Mouse (Mus musculus): Measurements from ENCODE around the gene Tlr8. TPM values are rescaled to one million over a fixed set of nuclear protein-coding genes. Genes with fewer than 3 reads are reported as not detected.
"Not testable (repeated sequence)": the region's sequence is repeated elsewhere in the genome, so short reads cannot be mapped to it uniquely, and the experiment has no call there.

Gene Tlr8
- polyA plus RNA-seq (2014; fragmentation: Nextera tagmentation; extraction: Ambion mirVana), result 0.07 and 0.11 TPM in 2 replicates

GRCm38 (mm10) chrX:167264086-167264485 lies at the start of gene Tlr8:
Tlr8 (minus strand) TSS chrX:167264329.
- H3K27ac ChIP-seq (replicated peaks; ENCODE audit: low read depth, low read length), result no peak within 1 kb of the TSS
- DNase-seq (ENCODE audit: low spot score) (no peak), ATAC-seq (ENCODE audit: insufficient number of reproducible peaks, low FRiP score, low TSS enrichment, low read depth) (no peak)
- no peaks in the 10 kb centered on the region for H3K36me3 ChIP-seq (ENCODE audit: control insufficient read depth, insufficient read depth, low read length)
- no peak within 1 kb of the TSS for H3K9ac ChIP-seq (ENCODE audit: low read length)
- H3K4me1 ChIP-seq (ENCODE audit: control insufficient read depth, insufficient read depth, low read length), result no peaks in the 10 kb centered on the region
- WGBS, result 84% methylated on average over 4 of the region's 4 CpGs
- H3K4me2 ChIP-seq (ENCODE audit: low read depth, severe bottlenecking), result no peak within 1 kb of the TSS
- no peak within 1 kb of the TSS for H3K4me3 ChIP-seq (ENCODE audit: low read depth, low read length)
- H3K9me3 ChIP-seq (ENCODE audit: control insufficient read depth, low read length), result no peaks in the 10 kb centered on the region
- H3K27me3 ChIP-seq (ENCODE audit: control insufficient read depth, insufficient read depth, low read length), result peaks cover 3% of the 10 kb centered on the region; the same call in 1 of the 2 replicates

GRCm38 (mm10) chrX:167302061-167302460 lies 37.9 kb upstream of the Tlr8 start:
- H3K9me3 ChIP-seq (ENCODE audit: control insufficient read depth, low read length); H3K27me3 ChIP-seq (ENCODE audit: control insufficient read depth, insufficient read depth, low read length): not testable (repeated sequence)
- no CpG with 5 or more reads among the region's 1 CpGs for WGBS

GRCm38 (mm10) chrX:167276953-167277352 lies 12.8 kb upstream of the Tlr8 start:
- 29% methylated on average over 9 of the region's 9 CpGs for WGBS
- H3K9me3 ChIP-seq (ENCODE audit: control insufficient read depth, low read length), result no peaks in the 10 kb centered on the region
- peak; percentile 80 for DNase-seq (ENCODE audit: low spot score)
- H3K4me3 ChIP-seq (ENCODE audit: low read depth, low read length), result no peak overlapping the region
- H3K4me1 ChIP-seq (ENCODE audit: control insufficient read depth, insufficient read depth, low read length), result no peaks in the 10 kb centered on the region
- no peak overlapping the region for H3K9ac ChIP-seq (ENCODE audit: low read length)
- no peaks in the 10 kb centered on the region; the same call in 1 of the 2 replicates for H3K27me3 ChIP-seq (ENCODE audit: control insufficient read depth, insufficient read depth, low read length)
- H3K27ac ChIP-seq (replicated peaks; ENCODE audit: low read depth, low read length), result no peak overlapping the region
- H3K4me2 ChIP-seq (ENCODE audit: low read depth, severe bottlenecking), result no peak overlapping the region
- H3K36me3 ChIP-seq (ENCODE audit: control insufficient read depth, insufficient read depth, low read length), result no peaks in the 10 kb centered on the region
- no peak for ATAC-seq (ENCODE audit: insufficient number of reproducible peaks, low FRiP score, low TSS enrichment, low read depth)

More at GRCm38 (mm10) chrX:167302061-167302460, 37.9 kb upstream of the Tlr8 start:
- H3K4me3 ChIP-seq (ENCODE audit: low read depth, low read length); H3K27ac ChIP-seq (replicated peaks; ENCODE audit: low read depth, low read length); H3K9ac ChIP-seq (ENCODE audit: low read length); H3K36me3 ChIP-seq (ENCODE audit: control insufficient read depth, insufficient read depth, low read length); H3K4me2 ChIP-seq (ENCODE audit: low read depth, severe bottlenecking); H3K4me1 ChIP-seq (ENCODE audit: control insufficient read depth, insufficient read depth, low read length); DNase-seq (ENCODE audit: low spot score); ATAC-seq (ENCODE audit: insufficient number of reproducible peaks, low FRiP score, low TSS enrichment, low read depth): not testable (repeated sequence)

GRCm38 (mm10) chrX:167276551-167276950 lies 12.4 kb upstream of the Tlr8 start:
- whole genome bisulfite sequencing, result 53% methylated on average over 10 of the region's 10 CpGs
- ATAC-seq (ENCODE audit: insufficient number of reproducible peaks, low FRiP score, low TSS enrichment, low read depth) (no peak), DNase-seq (ENCODE audit: low spot score) (no peak)
- Histone ChIP-seq H3K4me2 (ENCODE audit: low read depth, severe bottlenecking) (no peak overlapping the region), H3K9me3 (ENCODE audit: control insufficient read depth, low read length) (no peaks in the 10 kb centered on the region), H3K27ac (replicated peaks; ENCODE audit: low read depth, low read length) (no peak overlapping the region), H3K9ac (ENCODE audit: low read length) (no peak overlapping the region), H3K4me3 (ENCODE audit: low read depth, low read length) (no peak overlapping the region), H3K4me1 (ENCODE audit: control insufficient read depth, insufficient read depth, low read length) (no peaks in the 10 kb centered on the region), H3K36me3 (ENCODE audit: control insufficient read depth, insufficient read depth, low read length) (no peaks in the 10 kb centered on the region), H3K27me3 (ENCODE audit: control insufficient read depth, insufficient read depth, low read length) (no peaks in the 10 kb centered on the region; the same call in 1 of the 2 replicates)

GRCm38 (mm10) chrX:167263530-167263929 lies 599 bp downstream of the Tlr8 start:
- no peak overlapping the region for H3K4me3 ChIP-seq (ENCODE audit: low read depth, low read length)
- DNase-seq (ENCODE audit: low spot score) (no peak), ATAC-seq (ENCODE audit: insufficient number of reproducible peaks, low FRiP score, low TSS enrichment, low read depth) (no peak)
- no peak overlapping the region for H3K27ac ChIP-seq (replicated peaks; ENCODE audit: low read depth, low read length)
- no peaks in the 10 kb centered on the region for H3K9me3 ChIP-seq (ENCODE audit: control insufficient read depth, low read length)
- H3K27me3 ChIP-seq (ENCODE audit: control insufficient read depth, insufficient read depth, low read length), result peaks cover 3% of the 10 kb centered on the region; the same call in 1 of the 2 replicates
- H3K4me1 ChIP-seq (ENCODE audit: control insufficient read depth, insufficient read depth, low read length), result no peaks in the 10 kb centered on the region
- H3K36me3 ChIP-seq (ENCODE audit: control insufficient read depth, insufficient read depth, low read length), result no peaks in the 10 kb centered on the region
- no peak overlapping the region for H3K9ac ChIP-seq (ENCODE audit: low read length)
- WGBS, result 88% methylated on average over 4 of the region's 4 CpGs
- H3K4me2 ChIP-seq (ENCODE audit: low read depth, severe bottlenecking), result no peak overlapping the region

GRCm38 (mm10) chrX:167241736-167242135 lies 22.4 kb downstream of the Tlr8 start:
- ATAC-seq (ENCODE audit: insufficient number of reproducible peaks, low FRiP score, low TSS enrichment, low read depth) (no peak), DNase-seq (ENCODE audit: low spot score) (no peak)
- Histone ChIP-seq H3K27me3 (ENCODE audit: control insufficient read depth, insufficient read depth, low read length) (0 out of 2 replicates have a peak, but pooled peaks cover 4% of the 10 kb centered on the region), H3K9me3 (ENCODE audit: control insufficient read depth, low read length) (no peaks in the 10 kb centered on the region), H3K27ac (replicated peaks; ENCODE audit: low read depth, low read length) (no peak overlapping the region), H3K4me2 (ENCODE audit: low read depth, severe bottlenecking) (no peak overlapping the region), H3K4me3 (ENCODE audit: low read depth, low read length) (no peak overlapping the region), H3K9ac (ENCODE audit: low read length) (no peak overlapping the region), H3K4me1 (ENCODE audit: control insufficient read depth, insufficient read depth, low read length) (no peaks in the 10 kb centered on the region), H3K36me3 (ENCODE audit: control insufficient read depth, insufficient read depth, low read length) (no peaks in the 10 kb centered on the region)
- WGBS, result 91% methylated on average over 3 of the region's 3 CpGs

- ATAC-seq (ENCODE audit: insufficient number of reproducible peaks, low FRiP score, low TSS enrichment, low read depth), result peak; percentile 70; the same call in 1 of the 2 replicates
- Histone ChIP-seq H3K27ac (replicated peaks; ENCODE audit: low read depth, low read length) (no peak overlapping the region), H3K4me1 (ENCODE audit: control insufficient read depth, insufficient read depth, low read length) (no peaks in the 10 kb centered on the region), H3K36me3 (ENCODE audit: control insufficient read depth, insufficient read depth, low read length) (no peaks in the 10 kb centered on the region), H3K9me3 (ENCODE audit: control insufficient read depth, low read length) (no peaks in the 10 kb centered on the region), H3K9ac (ENCODE audit: low read length) (no peak overlapping the region), H3K4me3 (ENCODE audit: low read depth, low read length) (no peak overlapping the region), H3K4me2 (ENCODE audit: low read depth, severe bottlenecking) (no peak overlapping the region), H3K27me3 (ENCODE audit: control insufficient read depth, insufficient read depth, low read length) (0 out of 2 replicates have a peak, but pooled peaks cover 4% of the 10 kb centered on the region)
- 47% methylated on average over 9 of the region's 9 CpGs for WGBS
- peak; percentile 32 for DNase-seq (ENCODE audit: low spot score)
Observed at GRCm38 (mm10) chrX:167239293-167239921, 24.7 kb downstream of the Tlr8 start.

GRCm38 (mm10) chrX:167233104-167233687 lies 30.9 kb downstream of the Tlr8 start:
- DNase-seq (ENCODE audit: low spot score) (peak; percentile 81), ATAC-seq (ENCODE audit: insufficient number of reproducible peaks, low FRiP score, low TSS enrichment, low read depth) (peak; percentile 62)
- Histone ChIP-seq H3K9me3 (ENCODE audit: control insufficient read depth, low read length) (no peaks in the 10 kb centered on the region), H3K9ac (ENCODE audit: low read length) (no peak overlapping the region), H3K4me2 (ENCODE audit: low read depth, severe bottlenecking) (no peak overlapping the region), H3K27me3 (ENCODE audit: control insufficient read depth, insufficient read depth, low read length) (no peaks in the 10 kb centered on the region), H3K4me3 (ENCODE audit: low read depth, low read length) (no peak overlapping the region), H3K36me3 (ENCODE audit: control insufficient read depth, insufficient read depth, low read length) (no peaks in the 10 kb centered on the region), H3K4me1 (ENCODE audit: control insufficient read depth, insufficient read depth, low read length) (no peaks in the 10 kb centered on the region), H3K27ac (replicated peaks; ENCODE audit: low read depth, low read length) (no peak overlapping the region)
- 27% methylated on average over 9 of the region's 9 CpGs for WGBS
